Mouse (Mus musculus) forebrain, embryonic 10.5 days (tissue): ENCODE data around the gene Tmem221. TPM values are rescaled to one million over a fixed set of nuclear protein-coding genes. Genes with fewer than 3 reads are reported as not detected.

ENCODE experiments used
- DNase-seq: peaks from one replicate; pipeline ENCODE4 v3.0.0-alpha.2; 2017; ENCODE audit warnings: low spot score; ENCODE audit errors: extremely low spot score
- H3K27ac ChIP-seq: fragments of 300-500 bp; sonication (generic); 2 replicates; pipeline ENCODE4 v1.5.1; 2016; ENCODE audit warnings: mild to moderate bottlenecking
- H3K27me3 ChIP-seq: fragments of 300-500 bp; sonication (generic); 2 replicates; pipeline ENCODE4 v1.6.1; 2016; ENCODE audit warnings: mild to moderate bottlenecking; ENCODE audit not compliant: poor library complexity, severe bottlenecking
- H3K36me3 ChIP-seq: fragments of 300-500 bp; sonication (generic); replicated peaks from 2 replicates; pipeline ENCODE4 v1.6.1; 2016; ENCODE audit warnings: mild to moderate bottlenecking, moderate library complexity
- H3K4me1 ChIP-seq: fragments of 300-500 bp; sonication (generic); 2 replicates; pipeline ENCODE4 v1.6.1; 2016
- H3K4me3 ChIP-seq: fragments of 300-500 bp; sonication (generic); 2 replicates; pipeline ENCODE4 v1.5.1; 2016; ENCODE audit warnings: mild to moderate bottlenecking, moderate library complexity
- H3K9me3 ChIP-seq: fragments of 300-500 bp; sonication (generic); 2 replicates; pipeline ENCODE4 v1.6.1; 2016; ENCODE audit warnings: mild to moderate bottlenecking, moderate library complexity
- WGBS: fragments of 180-500 bp; shearing (Covaris S2); methylation state at CpG from one replicate; pipeline ENCODE4 v1.1.7; 2016; 5-methylcytosine and 5-hydroxymethylcytosine counted together
- polyA plus RNA-seq: library from polyadenylated mRNA; unstranded; fragments of >200 nt; fragmentation: Nextera tagmentation; extraction: Ambion mirVana; gene quantifications from 2 replicates; pipeline ENCODE4 v1.2.1, GENCODE M21; 2016

Gene Tmem221
- polyA plus RNA-seq = 0.17 and 0.28 TPM in 2 replicates

GRCm38 (mm10) chr8:71558071-71558957 lies at the start of gene Tmem221:
Gene Tmem221 (minus strand): TSS chr8:71558871.
- Histone ChIP-seq H3K4me1 (peaks cover 22% of the 10 kb centered on the region), H3K27ac (peak within 1 kb of the TSS; percentile 51), H3K36me3 (no peaks in the 10 kb centered on the region), H3K9me3 (no peaks in the 10 kb centered on the region), H3K4me3 (peak within 1 kb of the TSS; percentile 54), H3K27me3 (peaks cover 89% of the 10 kb centered on the region)
- DNase-seq = peak; percentile 26
- WGBS = 5% methylated on average over 70 of the region's 70 CpGs

- peaks cover 21% of the 10 kb centered on the region for H3K4me1 ChIP-seq
- 56% methylated on average over 7 of the region's 7 CpGs for WGBS
- no peak overlapping the region for H3K4me3 ChIP-seq
- H3K9me3 ChIP-seq = no peaks in the 10 kb centered on the region
- no peak overlapping the region for H3K27ac ChIP-seq
- no peak for DNase-seq
- peaks cover 65% of the 10 kb centered on the region for H3K27me3 ChIP-seq
- H3K36me3 ChIP-seq = peaks cover 15% of the 10 kb centered on the region
Observed at GRCm38 (mm10) chr8:71604021-71604420, 45.4 kb upstream of the Tmem221 start.

- H3K27ac ChIP-seq = peak overlapping the region; percentile 48; the same call in 1 of the 2 replicates
- H3K4me1 ChIP-seq = peaks cover 21% of the 10 kb centered on the region
- peaks cover 68% of the 10 kb centered on the region for H3K27me3 ChIP-seq
- peak overlapping the region; percentile 47 for H3K4me3 ChIP-seq
- H3K9me3 ChIP-seq = no peaks in the 10 kb centered on the region
- peak; percentile 62 for DNase-seq
- 1% methylated on average over 32 of the region's 32 CpGs for WGBS
- peaks cover 17% of the 10 kb centered on the region for H3K36me3 ChIP-seq
Observed at GRCm38 (mm10) chr8:71602666-71603334, 44.1 kb upstream of the Tmem221 start.

GRCm38 (mm10) chr8:71601939-71602665 lies 43.4 kb upstream of the Tmem221 start:
- Histone ChIP-seq H3K4me3 (peak overlapping the region; percentile 47), H3K36me3 (peaks cover 17% of the 10 kb centered on the region), H3K9me3 (no peaks in the 10 kb centered on the region), H3K4me1 (peaks cover 21% of the 10 kb centered on the region), H3K27ac (peak overlapping the region; percentile 48), H3K27me3 (peaks cover 68% of the 10 kb centered on the region)
- 3% methylated on average over 65 of the region's 65 CpGs for WGBS
- no peak for DNase-seq

- no peak for DNase-seq
- peaks cover 51% of the 10 kb centered on the region for H3K27me3 ChIP-seq
- H3K9me3 ChIP-seq = no peaks in the 10 kb centered on the region
- H3K27ac ChIP-seq = no peak overlapping the region
- WGBS = 95% methylated on average over 5 of the region's 5 CpGs
- H3K4me1 ChIP-seq = peaks cover 42% of the 10 kb centered on the region
- peaks cover 38% of the 10 kb centered on the region for H3K36me3 ChIP-seq
- no peak overlapping the region for H3K4me3 ChIP-seq
Observed at GRCm38 (mm10) chr8:71598841-71599240, 40.2 kb upstream of the Tmem221 start.

- H3K4me3 ChIP-seq = no peak overlapping the region
- peaks cover 47% of the 10 kb centered on the region for H3K27me3 ChIP-seq
- DNase-seq = no peak
- H3K9me3 ChIP-seq = no peaks in the 10 kb centered on the region
- no peak overlapping the region for H3K27ac ChIP-seq
- H3K36me3 ChIP-seq = peaks cover 42% of the 10 kb centered on the region
- peaks cover 43% of the 10 kb centered on the region for H3K4me1 ChIP-seq
Observed at GRCm38 (mm10) chr8:71598375-71598774, 39.7 kb upstream of the Tmem221 start.

DNA sequence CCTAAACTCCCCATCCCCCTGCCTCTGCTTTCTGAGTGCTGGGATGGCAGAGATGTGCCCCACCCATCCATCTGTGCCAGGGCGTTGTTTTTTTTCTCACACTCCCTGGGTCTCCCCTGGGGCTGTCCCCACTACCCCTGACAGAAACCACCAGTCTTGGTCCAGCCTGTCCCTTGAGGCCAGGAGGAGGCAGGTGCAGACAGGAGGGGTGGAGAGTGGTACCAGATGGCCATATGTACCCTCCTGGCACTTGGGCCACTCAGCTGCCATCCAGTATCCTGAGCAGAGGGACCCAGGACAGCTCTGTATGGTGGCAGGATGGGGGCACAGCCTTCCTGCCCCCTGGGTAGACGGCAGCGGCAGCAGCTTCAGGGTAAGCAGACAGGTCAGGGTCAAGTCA lies 38.8 kb upstream of the Tmem221 start, which contains the start of gene Fam129c:
Gene Fam129c, plus strand, starts transcription at position 198 of the 400 bp plus-strand sequence.
- H3K9me3 ChIP-seq = no peaks in the 10 kb centered on the region
- no peak within 1 kb of the TSS for H3K4me3 ChIP-seq
- DNase-seq = no peak
- H3K4me1 ChIP-seq = peaks cover 43% of the 10 kb centered on the region
- H3K27me3 ChIP-seq = peaks cover 37% of the 10 kb centered on the region
- 0 out of 2 replicates have a peak within 1 kb of the TSS, but pooled peaks have one; percentile 36 for H3K27ac ChIP-seq
- WGBS = 93% methylated on average over 3 of the region's 3 CpGs
- H3K36me3 ChIP-seq = peaks cover 43% of the 10 kb centered on the region

DNA sequence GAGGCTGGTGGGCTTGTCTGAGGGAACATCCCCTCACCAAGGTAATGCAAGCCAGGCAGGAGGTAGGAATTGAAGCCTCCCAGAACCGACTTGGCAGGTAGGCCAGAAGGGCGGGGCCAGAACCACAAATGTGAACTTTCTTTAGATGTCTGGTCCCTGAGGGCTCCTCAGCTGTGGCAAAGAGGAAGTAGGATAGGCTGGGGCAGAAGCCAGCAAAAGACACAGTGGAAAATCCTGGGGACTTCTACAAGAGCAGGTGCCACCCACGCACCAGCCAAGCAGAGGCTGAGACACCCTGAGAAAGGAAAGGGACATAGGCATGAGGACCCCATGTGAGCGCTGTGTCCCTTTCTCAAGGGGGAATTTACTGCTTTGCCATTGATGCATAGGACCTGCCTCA lies 38.1 kb upstream of the Tmem221 start:
- no peak for DNase-seq
- H3K9me3 ChIP-seq = no peaks in the 10 kb centered on the region
- peaks cover 43% of the 10 kb centered on the region for H3K36me3 ChIP-seq
- H3K27ac ChIP-seq = no peak overlapping the region
- no peak overlapping the region for H3K4me3 ChIP-seq
- 87% methylated on average over 4 of the region's 4 CpGs for WGBS
- H3K27me3 ChIP-seq = peaks cover 31% of the 10 kb centered on the region
- peaks cover 38% of the 10 kb centered on the region for H3K4me1 ChIP-seq

- no peak for DNase-seq
- Histone ChIP-seq H3K4me3 (peak overlapping the region; percentile 23; the same call in 1 of the 2 replicates), H3K9me3 (no peaks in the 10 kb centered on the region), H3K27me3 (peaks cover 27% of the 10 kb centered on the region), H3K27ac (0 out of 2 replicates have a peak overlapping the region, but pooled peaks have one; percentile 36), H3K4me1 (peaks cover 41% of the 10 kb centered on the region), H3K36me3 (peaks cover 43% of the 10 kb centered on the region)
- WGBS = 58% methylated on average over 6 of the region's 6 CpGs
Observed at GRCm38 (mm10) chr8:71596384-71596783, 37.7 kb upstream of the Tmem221 start.

GRCm38 (mm10) chr8:71595862-71596261 lies 37.2 kb upstream of the Tmem221 start:
- DNase-seq = peak; percentile 87
- peak overlapping the region; percentile 23 for H3K4me3 ChIP-seq
- H3K27ac ChIP-seq = 0 out of 2 replicates have a peak overlapping the region, but pooled peaks have one; percentile 36
- 7% methylated on average over 27 of the region's 27 CpGs for WGBS
- peaks cover 46% of the 10 kb centered on the region for H3K4me1 ChIP-seq
- peaks cover 43% of the 10 kb centered on the region for H3K36me3 ChIP-seq
- H3K27me3 ChIP-seq = peaks cover 25% of the 10 kb centered on the region
- no peaks in the 10 kb centered on the region for H3K9me3 ChIP-seq

- Histone ChIP-seq H3K27ac (no peak overlapping the region), H3K9me3 (no peaks in the 10 kb centered on the region), H3K4me1 (peaks cover 49% of the 10 kb centered on the region), H3K27me3 (peaks cover 21% of the 10 kb centered on the region), H3K4me3 (0 out of 2 replicates have a peak overlapping the region, but pooled peaks have one; percentile 12), H3K36me3 (peaks cover 30% of the 10 kb centered on the region)
- 88% methylated on average over 4 of the region's 4 CpGs for WGBS
- no peak for DNase-seq
Observed at GRCm38 (mm10) chr8:71594324-71594722, 35.7 kb upstream of the Tmem221 start.
